Mouse (Mus musculus): ENCODE data around the gene Aida.
"Not testable (repeated sequence)": the region's sequence is repeated elsewhere in the genome, so short reads cannot be mapped to it uniquely, and the experiment has no call there.

Gene Aida

DNA sequence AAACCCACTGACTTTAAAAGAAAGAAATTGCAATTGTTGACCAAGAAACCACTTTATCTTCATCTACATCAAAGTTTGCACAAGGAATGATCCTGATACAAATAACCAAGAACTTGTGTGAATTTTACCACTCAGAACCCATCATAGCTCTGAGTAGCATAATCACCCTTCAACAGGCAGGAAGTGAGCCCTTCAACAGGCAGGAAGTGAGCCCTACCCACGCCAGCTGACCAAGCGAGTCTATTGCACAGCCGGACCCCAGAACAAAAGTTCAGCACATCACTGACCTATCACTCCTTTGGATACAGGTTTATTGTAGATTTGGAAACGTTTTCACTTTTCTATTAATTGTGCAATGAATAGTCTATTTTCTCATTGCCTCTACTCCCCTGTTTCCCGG lies 26.1 kb downstream of the Aida start:
- not testable (repeated sequence) for DNase-seq

DNA sequence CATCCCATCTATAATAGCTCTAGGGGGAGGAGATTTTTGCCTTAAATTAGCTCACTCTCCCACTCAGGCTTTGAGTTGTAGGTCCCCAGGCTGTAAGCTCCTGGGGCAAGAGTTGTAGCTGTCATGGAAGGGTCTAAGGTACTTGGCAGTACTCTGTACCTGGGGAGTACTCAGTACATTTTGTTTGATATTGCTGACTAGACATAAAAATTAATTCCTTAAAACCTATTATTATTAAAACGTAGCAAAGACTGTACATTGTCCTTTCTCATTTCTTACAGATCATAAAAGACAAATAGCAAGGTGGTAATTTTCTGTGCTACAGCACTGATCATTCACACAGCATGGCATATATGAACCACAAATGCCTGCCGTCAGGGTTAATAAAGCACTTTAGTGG lies 27.5 kb downstream of the Aida start:
- DNase-seq, result no peak

DNA sequence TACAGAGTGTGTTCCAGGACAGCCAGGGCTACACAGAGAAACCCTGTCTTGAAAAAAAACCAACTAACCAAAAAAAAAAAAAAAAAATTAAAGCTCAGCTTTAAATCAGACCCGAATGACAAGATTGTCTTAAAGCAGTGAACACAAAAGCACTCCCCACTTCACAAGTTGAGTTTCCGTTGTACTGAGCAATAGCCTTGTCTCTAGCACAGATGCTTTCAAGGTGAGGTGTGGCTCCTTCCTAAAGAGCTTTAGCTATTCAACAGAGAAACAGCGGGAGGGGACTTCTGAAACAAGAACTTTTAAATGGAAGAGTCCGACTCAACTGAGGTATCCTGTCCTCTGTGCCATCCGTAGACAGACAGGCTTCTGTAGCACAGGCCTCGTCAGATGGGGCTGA lies 28.0 kb downstream of the Aida start:
- DNase-seq, result no peak

DNA sequence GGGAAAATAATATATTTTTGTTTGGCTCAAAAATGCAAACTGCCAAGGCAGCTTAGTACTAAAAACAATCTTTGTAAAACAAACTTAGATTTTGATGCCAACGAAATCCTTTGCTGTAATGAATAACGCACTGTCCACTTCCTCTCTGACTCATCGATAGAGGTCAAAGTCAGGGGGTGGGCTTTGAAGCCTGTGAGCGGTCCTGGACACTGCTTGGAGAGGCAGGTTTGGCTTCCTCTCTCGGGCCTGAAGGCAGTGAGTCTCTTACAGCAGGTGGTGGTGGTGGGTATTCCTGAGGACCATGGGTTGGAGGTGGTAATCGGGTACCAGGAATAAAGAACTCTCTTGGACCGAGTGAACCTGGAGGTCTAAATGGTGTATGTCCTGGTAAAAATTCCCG lies 30.8 kb downstream of the Aida start:
- DNase-seq, result no peak

DNA sequence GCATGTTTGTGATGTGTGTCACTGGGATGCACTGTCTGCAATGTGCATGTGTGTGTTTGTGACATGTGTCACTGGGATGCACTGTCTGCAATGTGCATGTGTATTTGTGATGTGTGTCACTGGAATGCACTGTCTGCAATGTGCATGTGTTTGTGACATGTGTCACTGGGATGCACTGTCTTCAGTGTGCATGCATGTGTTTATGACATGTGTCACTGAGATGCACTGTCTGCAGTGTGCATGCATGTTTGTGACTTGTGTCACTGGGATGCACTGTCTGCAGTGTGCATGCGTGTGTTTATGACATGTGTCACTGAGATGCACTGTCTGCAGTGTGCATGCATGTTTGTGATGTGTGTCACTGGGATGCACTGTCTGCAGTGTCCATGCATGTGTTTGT lies 46.5 kb downstream of the Aida start:
- DNase-seq, result not testable (repeated sequence)

DNA sequence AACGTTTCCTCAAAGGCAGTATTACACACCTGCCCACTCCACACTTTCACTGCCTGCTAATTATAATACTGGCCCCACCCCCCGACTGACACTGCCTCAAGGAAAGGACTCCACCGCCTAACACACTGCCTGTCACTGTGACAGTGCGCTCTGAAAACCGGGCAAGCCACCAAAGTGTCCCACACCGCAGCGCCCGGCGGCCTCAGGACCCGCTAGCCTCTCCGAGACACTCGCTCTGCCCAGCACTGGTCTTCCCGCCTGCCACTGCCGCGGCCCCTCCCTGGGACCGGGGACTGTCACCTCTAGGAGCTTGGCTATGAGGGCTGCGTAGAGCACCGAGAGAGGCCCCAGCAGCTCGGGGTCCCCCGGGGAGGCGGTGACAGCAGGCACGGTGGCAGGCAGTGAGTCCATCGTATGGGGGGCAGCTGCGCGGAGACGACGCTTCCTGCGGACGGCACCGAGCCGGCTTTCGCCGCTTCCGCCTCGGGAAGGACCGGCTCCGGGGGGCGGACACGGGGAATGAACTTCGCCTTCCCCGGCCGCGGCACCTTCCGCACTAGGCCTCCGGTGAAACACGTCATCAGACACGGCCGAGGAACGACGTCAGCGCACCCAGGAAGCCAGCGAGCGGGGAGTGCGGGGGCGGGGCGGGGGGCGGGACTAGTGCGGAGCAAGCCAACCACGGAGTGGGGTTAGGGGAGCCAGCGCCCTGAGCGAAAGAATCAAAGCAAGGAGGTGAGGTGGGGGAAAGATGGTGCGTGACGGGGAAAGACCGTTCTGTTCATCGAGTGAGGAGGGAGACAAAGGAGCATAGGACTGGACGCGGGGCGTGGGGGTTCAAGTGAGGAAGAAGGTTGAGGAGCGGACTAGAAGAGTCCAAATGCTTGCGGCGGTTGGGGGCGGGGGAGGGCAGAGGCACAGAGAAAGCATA lies 48.8 kb downstream of the Aida start:
- DNase-seq, result peak; percentile 90 to 91

DNA sequence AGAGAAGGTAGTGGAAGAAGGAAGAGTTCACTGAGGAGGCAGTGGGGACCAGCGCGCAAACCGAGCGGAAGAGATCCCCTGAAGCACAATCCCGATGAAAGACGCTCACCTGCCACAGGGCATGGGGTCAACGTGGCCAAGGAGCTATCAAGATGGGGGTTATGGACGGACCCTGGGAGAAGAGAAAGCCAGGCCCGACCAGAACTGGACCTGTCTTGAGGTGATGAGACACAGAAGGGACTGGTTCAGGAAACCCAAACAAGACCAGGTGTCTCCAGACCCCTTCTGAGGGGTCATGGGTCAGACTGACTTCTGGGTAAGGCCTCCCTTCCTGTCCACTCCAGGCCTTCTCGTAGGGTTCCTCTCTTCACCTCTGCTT lies 49.4 kb downstream of the Aida start:
- DNase-seq, result no peak

DNA sequence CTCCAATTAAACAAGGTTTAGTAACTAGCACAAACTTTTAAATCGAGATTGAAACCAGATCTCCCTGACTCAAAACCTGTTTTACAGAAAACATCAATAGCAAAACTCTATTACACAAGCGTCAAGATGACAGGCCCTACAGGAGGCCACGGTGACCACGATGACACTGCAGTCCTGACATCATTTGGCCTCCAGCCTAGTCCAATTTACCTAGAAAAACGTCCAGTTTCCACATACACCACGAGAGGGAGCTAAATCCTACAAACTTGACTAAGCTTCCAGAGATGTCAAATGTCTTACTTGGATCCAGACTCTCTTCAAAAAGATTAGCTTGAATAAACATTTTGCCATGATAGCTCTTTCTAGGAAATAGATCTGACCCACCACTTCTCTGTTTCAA lies 53.5 kb downstream of the Aida start:
- peak; percentile 83 to 87 for DNase-seq

DNA sequence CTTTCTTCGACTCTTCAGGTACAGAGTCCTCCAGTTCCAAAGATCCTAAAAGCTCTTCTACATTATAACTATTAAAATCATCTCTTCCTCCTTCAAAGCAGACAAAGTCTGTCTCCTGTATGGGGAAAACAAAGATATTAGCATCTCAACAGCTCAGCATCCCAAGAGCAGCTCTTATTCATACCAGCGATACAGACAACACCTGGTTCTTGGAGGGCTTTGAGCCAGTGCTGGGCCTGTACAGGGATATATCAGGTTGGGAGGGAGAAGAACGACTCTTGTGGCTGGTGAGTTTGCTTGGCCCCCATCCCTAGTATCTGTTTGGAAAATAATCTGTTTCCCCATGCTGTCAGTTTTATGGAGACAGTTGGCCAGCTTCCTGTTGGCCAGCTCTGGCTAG lies 62.5 kb downstream of the Aida start:
- DNase-seq, result no peak

DNA sequence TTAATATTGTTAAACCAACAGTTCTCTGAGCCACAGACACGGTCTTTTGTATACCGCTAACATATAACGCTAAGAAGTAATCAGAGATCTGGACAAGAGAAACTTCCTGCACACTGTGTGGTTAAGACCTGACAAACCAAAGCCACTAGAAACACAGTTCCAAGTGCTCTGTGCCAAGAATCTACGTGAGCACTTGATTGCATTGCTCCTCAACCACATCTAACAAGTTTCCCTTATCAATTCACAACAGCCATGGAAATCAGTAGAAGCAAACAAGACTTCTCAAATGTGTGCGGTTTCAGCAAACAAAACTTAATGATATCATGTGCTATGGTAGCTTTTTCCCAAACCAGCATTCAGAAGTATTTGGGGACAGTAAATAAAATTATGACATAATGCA lies 65.9 kb downstream of the Aida start:
- DNase-seq, result no peak

DNA sequence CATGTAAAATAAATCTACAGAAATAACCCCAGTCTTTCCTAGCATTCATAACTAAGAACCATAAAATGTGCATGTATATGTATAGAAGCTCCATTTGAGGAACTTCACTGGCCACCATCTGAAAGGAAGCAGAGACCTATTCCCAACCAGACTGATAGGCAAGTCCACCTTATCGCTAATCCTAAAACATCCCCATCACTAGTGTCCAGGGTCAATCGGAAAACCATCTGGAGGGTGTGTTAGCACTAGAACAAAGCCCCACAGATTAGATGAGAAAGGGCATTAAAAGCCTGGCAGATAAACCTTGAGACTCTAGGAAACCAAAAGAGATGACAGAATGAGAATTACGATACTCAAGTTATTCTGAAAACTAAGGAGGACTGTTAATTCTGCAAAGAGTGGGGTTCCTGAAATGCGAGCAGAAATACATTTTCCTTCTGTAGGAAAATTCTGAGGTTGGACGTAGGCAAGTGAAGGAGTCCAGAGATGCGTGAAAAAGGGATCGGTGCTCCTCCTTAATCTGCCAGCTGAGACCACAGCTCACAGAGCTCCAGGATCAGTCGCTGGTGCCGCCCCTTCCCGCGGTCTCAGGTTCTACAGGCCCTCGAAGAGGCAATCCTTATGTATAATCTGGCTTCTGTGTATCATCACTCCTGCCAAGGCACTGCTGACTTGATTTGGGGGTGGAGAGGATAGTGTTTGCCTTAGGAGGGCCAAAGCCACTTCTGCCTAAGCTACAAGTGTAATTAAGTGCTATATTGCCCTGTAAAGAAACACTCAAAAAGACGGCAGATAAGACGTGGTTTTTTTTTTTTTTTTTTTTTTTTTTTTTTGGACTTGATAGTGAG lies 66.6 kb downstream of the Aida start:
- DNase-seq, result no peak

DNA sequence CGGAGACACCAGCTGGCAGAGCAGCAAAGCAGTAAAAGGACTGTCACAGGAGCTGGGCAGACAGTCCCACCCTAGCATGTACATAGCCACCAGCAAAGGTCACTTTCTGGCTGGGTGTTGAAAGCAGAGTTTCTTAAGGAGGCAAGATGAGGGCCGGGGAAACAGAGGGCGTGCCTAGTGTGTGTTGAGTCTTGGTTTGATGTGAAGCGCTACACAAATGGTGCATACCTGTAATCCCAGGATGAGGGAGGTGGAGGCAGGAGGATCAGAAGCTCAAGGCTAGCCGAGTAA lies 67.1 kb downstream of the Aida start:
- no peak for DNase-seq

DNA sequence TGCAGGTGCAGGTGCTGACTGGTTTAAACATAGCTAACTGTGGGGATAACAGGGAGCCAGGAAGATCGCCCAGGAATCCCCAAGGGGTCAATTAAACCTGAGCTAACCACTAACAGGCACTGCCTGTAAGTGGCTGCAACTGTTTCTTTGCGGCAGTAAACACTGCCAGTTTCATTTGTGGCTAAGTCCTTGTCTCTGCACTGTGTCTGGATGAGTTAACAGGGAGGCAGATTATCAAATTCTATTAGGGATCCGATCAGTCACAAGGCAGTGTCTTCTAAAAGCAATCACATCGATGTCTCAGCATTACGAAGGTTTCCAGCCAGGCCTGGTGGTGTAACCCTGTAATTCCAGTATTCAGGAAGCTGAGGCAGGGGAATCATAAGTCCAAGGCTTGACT lies 70.0 kb downstream of the Aida start:
- no peak for DNase-seq

DNA sequence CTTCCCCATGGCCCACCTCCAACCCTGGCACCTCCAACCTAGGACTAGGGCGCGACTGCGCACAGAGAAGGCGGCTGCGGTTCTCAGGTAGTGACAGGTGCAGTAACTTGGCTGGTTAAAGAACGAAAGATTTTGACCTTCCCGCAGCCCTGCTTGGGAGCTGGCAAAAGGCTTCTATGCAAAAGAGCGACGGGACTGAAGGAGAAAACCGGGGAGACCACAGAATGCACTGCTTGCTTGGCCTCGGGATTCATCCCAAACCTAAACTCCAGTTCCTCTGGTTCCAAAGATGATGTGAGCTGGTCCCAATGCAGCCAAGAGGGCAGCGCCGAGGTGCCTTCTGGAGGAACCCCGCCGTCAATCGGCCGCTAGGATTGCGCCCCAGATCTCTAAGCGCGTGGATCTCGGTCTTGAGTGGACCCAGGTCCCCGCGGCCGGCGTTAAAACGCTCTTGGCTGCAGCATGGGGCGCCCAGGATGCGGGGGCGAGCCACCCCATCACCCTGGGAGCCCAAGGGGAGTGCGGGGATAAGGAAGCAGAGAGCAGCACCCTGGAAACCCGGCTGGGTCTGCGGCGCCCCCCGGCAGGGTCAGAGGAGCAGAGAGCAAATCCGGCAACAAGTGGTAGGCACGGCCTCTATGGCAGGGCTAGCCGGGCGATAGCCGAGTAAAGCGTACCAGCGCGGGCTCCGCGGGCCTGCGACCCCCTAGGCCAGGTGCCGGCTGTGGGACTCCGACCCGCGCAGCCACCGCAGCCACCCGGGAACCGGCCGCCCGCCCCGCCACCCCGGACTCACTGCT lies 72.4 kb downstream of the Aida start:
- DNase-seq, result peak; percentile 53 to 56

DNA sequence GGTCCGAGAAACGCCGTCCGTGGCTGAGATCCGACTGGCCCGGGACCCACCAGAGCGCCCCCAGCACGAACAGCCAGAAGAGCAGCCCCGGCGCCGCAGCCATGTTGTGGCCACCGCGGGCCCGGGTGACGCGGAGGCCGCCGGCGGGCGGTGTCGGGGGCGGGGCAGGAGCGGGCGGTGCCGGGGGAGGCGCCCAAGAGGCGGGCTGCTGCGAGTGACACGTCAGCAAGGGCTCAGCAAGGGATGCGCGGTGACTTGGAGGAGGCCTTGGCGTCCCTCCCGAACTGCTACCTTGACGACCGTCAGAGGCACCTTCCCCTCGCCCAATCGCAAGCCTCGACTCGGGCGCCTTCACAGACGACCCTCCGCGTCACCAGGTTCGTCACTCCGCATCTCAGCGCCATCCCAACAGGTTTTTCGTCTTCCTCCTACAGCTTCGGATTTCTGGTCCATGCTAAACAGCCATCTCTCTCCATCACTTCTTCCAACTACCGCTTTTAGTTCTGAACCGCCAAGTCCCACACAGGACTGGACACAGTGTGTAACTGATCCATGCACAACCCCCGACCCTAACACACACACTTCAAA lies 73.1 kb downstream of the Aida start, which contains the start of gene Mia3:
Gene Mia3, minus strand, starts transcription at position 127 of the 588 bp plus-strand sequence.
- DNase-seq, result peak; percentile 99

DNA sequence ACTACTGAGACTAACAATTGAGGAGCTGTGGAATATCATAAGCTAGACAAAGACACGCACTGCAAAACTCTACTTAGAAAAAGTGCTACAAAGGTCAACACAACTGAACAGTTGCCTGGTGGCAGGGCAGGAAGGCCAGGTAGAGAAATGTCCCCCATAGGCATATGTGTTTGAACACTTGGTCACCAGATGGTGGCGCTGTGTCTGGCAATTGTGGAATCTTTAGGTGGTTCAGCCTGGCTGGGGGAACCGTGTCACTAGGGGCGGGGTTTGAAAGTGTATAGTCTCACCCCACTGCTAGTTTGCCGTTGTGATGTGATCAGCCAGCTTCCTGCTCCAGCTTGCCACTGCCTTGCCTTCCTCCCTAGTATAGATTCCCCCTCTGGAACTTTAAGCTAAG lies 78.3 kb downstream of the Aida start:
- DNase-seq, result no peak

All from cerebellum, postnatal 14 days (tissue).